In genomic region chr11:98400161-98400726, GRCm38 (mm10) we compare ENCODE assay signal across 8 mouse cellular contexts. TPM values are rescaled to one million over a fixed set of nuclear protein-coding genes. Genes with fewer than 3 reads are reported as not detected.
DNase-seq lines count a peak whose midpoint lies in the region; ATAC-seq lines count a peak whose summit lies in the region.

Pgap3 (minus strand) TSS chr11:98400490.

- ATAC-seq in embryonic facial prominence, embryonic 14.5 days (ENCODE audit: low read depth): peak; percentile 94
- peak; percentile 88 for ATAC-seq in kidney, embryonic 14.5 days (ENCODE audit: low FRiP score, low TSS enrichment)
- peak; percentile 88 for ATAC-seq in limb, embryonic 15.5 days (ENCODE audit: insufficient number of reproducible peaks, low FRiP score, low TSS enrichment, low read depth)

- peak; percentile 95 for DNase-seq in 3T3-L1 (ENCODE audit: low read depth, low spot score)
- peak; percentile 55 to 78 for DNase-seq in adrenal gland, postnatal 4 days (ENCODE audit: low spot score in 2 of 2)
- peak; percentile 97 for DNase-seq in embryonic facial prominence, embryonic 14.5 days (ENCODE audit: low spot score)
- peak; percentile 86 for DNase-seq in heart, adult 8-10 months (ENCODE audit: low spot score)
- DNase-seq in monocyte, adult 2 months (ENCODE audit: low read depth in 1 of 2, low spot score in 2 of 2): peak; percentile 44 to 76
- DNase-seq in spleen, postnatal 36 days (ENCODE audit: low spot score in 2 of 2): peak; percentile 87 to 89

- H3K4me2 ChIP-seq in embryonic facial prominence, embryonic 14.5 days (ENCODE audit: low read depth, low read length): peak within 1 kb of the TSS; percentile 80
- peak within 1 kb of the TSS; percentile 81 for H3K4me2 ChIP-seq in kidney, embryonic 14.5 days (replicated peaks; ENCODE audit: low read depth, low read length)
- H3K4me2 ChIP-seq in limb, embryonic 15.5 days: peak within 1 kb of the TSS; percentile 67

- H3K36me3 ChIP-seq in embryonic facial prominence, embryonic 14.5 days (ENCODE audit: control insufficient read depth, insufficient read depth, low read length): no peaks in the 10 kb centered on the region
- H3K36me3 ChIP-seq in kidney, embryonic 14.5 days (ENCODE audit: control insufficient read depth, insufficient read depth, low read length): 0 out of 2 replicates have a peak, but pooled peaks cover 2% of the 10 kb centered on the region
- H3K36me3 ChIP-seq in limb, embryonic 15.5 days: peaks cover 10% of the 10 kb centered on the region

- H3K27ac ChIP-seq in embryonic facial prominence, embryonic 14.5 days (replicated peaks; ENCODE audit: low read depth, low read length): peak within 1 kb of the TSS; percentile 96
- peak within 1 kb of the TSS; percentile 90 for H3K27ac ChIP-seq in kidney, embryonic 14.5 days (ENCODE audit: low read depth, low read length)
- H3K27ac ChIP-seq in limb, embryonic 15.5 days: peak within 1 kb of the TSS; percentile 97

- H3K4me3 ChIP-seq in embryonic facial prominence, embryonic 14.5 days (ENCODE audit: low read depth, low read length): peak within 1 kb of the TSS; percentile 73
- H3K4me3 ChIP-seq in kidney, embryonic 14.5 days (ENCODE audit: low read length): peak within 1 kb of the TSS; percentile 44
- H3K4me3 ChIP-seq in limb, embryonic 15.5 days: peak within 1 kb of the TSS; percentile 79

- WGBS in embryonic facial prominence, embryonic 14.5 days: under 1% methylated on average over 36 of the region's 40 CpGs
- WGBS in kidney, embryonic 14.5 days: under 1% methylated on average over 40 of the region's 40 CpGs
- under 1% methylated on average over 40 of the region's 40 CpGs for WGBS in limb, embryonic 15.5 days

- H3K27me3 ChIP-seq in embryonic facial prominence, embryonic 14.5 days (replicated peaks; ENCODE audit: control insufficient read depth, insufficient read depth, low read length): peaks cover 3% of the 10 kb centered on the region; the same call in 1 of the 2 replicates
- no peaks in the 10 kb centered on the region for H3K27me3 ChIP-seq in kidney, embryonic 14.5 days (ENCODE audit: control insufficient read depth, insufficient read depth, low read length)
- no peaks in the 10 kb centered on the region for H3K27me3 ChIP-seq in limb, embryonic 15.5 days

- H3K9me3 ChIP-seq in embryonic facial prominence, embryonic 14.5 days (ENCODE audit: control insufficient read depth, low read length): no peaks in the 10 kb centered on the region
- H3K9me3 ChIP-seq in kidney, embryonic 14.5 days (ENCODE audit: control insufficient read depth, low read length): no peaks in the 10 kb centered on the region
- no peaks in the 10 kb centered on the region for H3K9me3 ChIP-seq in limb, embryonic 15.5 days

- peak within 1 kb of the TSS; percentile 73 for H3K9ac ChIP-seq in embryonic facial prominence, embryonic 14.5 days (ENCODE audit: low read depth, low read length)
- peak within 1 kb of the TSS; percentile 55; the same call in 1 of the 2 replicates for H3K9ac ChIP-seq in kidney, embryonic 14.5 days (ENCODE audit: low read depth, low read length)
- peak within 1 kb of the TSS; percentile 63 for H3K9ac ChIP-seq in limb, embryonic 15.5 days

- peaks cover 5% of the 10 kb centered on the region; the same call in 1 of the 2 replicates for H3K4me1 ChIP-seq in embryonic facial prominence, embryonic 14.5 days (ENCODE audit: control insufficient read depth, insufficient read depth, low read length)
- peaks cover 12% of the 10 kb centered on the region for H3K4me1 ChIP-seq in kidney, embryonic 14.5 days (ENCODE audit: control insufficient read depth, insufficient read depth, low read length)
- peaks cover 13% of the 10 kb centered on the region for H3K4me1 ChIP-seq in limb, embryonic 15.5 days

RNA-seq across cellular contexts. Expression of gene Pgap3, which starts in this region (rescaled TPM):
- 10 to 100 TPM in 1 of 2 experiments, 1 to 10 TPM in 1; 9.7 to 11.0 TPM for total RNA-seq in adrenal gland, postnatal 4 days (2021)
- polyA plus RNA-seq in embryonic facial prominence, embryonic 14.5 days (2014; fragmentation: Nextera tagmentation; extraction: Ambion mirVana): 9.3 and 10.5 TPM in 2 replicates
- total RNA-seq in heart, adult 8-10 months (2022): 1 to 10 TPM; 8.2 to 9.6 (median 8.9) TPM
- polyA plus RNA-seq in kidney, embryonic 14.5 days (2014; fragmentation: Nextera tagmentation; extraction: Ambion mirVana): 10.7 and 14.8 TPM in 2 replicates
- polyA plus RNA-seq in limb, embryonic 15.5 days (2015; fragmentation: Nextera tagmentation; extraction: Ambion mirVana): 12.6 and 13.0 TPM in 2 replicates

Comparison
In these comparisons a context has a peak if more than half of its experiments do, and no peak if none do; other contexts are left out.
1. Peak in every context shown above with its lines: DNase-seq, ATAC-seq, H3K4me3 ChIP-seq and H3K27ac ChIP-seq.